Mouse (Mus musculus): ENCODE results near the gene Mrpl21.

- TF ChIP-seq CTCF (IDR thresholded peaks at IDR 0.05; ENCODE audit: extremely low read depth, insufficient read length, insufficient replicate concordance, low read depth, low read length) (no peak), POLR2A (IDR thresholded peaks at IDR 0.05; ENCODE audit: low read depth, low read length) (no peak)
Observed at GRCm38 (mm10) chr19:3292993-3293392, 10.3 kb downstream of the Mrpl21 start.
